Mouse (Mus musculus): ENCODE measurements around the gene Farsb. TPM values are rescaled to one million over a fixed set of nuclear protein-coding genes. Genes with fewer than 3 reads are reported as not detected.

Gene Farsb
- polyA plus RNA-seq, 2 experiments, result 38.6 to 111 TPM

DNA sequence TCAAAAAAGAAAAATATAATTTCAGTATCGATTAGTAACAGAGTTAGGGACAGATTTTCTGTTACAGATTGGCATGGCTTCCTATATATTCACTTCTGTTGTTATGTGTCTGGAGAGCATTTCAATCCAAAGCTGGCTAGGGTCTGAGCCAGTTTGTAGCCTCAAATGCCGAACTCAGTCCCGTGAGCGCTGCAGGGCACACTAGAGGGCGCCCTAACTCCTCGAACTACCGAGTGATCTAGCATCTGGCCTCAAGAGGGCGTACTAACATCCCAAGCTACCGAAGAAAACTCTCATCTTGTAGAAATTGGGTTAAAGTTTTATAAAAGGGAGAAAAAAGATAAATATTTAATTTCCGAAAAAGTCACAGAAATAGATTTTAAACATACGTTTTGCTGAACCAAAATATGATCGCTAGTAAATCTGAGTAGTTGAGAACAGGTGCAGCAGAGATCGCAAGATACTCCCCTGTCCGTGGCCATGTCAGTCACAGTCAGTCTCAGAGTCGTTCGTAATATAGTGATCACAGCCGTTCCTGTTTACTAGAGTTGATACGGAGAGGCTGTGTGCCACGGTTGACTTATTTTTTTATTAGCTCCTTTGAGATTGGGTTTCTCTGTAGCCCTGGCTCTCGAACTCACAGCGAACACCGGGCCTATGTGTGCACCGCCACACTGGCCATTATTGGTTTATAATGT lies 36.6 kb upstream of the Farsb start:
- no peaks in the 10 kb centered on the region for H3K27me3 ChIP-seq (ENCODE audit: control insufficient read depth, insufficient read depth, low read length)
- H3K4me3 ChIP-seq (ENCODE audit: insufficient read depth in 1 of 2, low read depth in 2 of 2, low read length in 2 of 2), result no peak overlapping the region
- peak in 2 of 3 experiments; percentile 15 to 16 for DNase-seq (ENCODE audit: low read depth in 3 of 3, low spot score in 3 of 3)
- no peaks in the 10 kb centered on the region for H3K4me1 ChIP-seq (replicated peaks; ENCODE audit: control insufficient read depth in 2 of 2, insufficient read depth in 2 of 2, low read length in 1 of 2)
- H3K9ac ChIP-seq (replicated peaks), result no peak overlapping the region
- no peaks in the 10 kb centered on the region for H3K9me3 ChIP-seq (ENCODE audit: control insufficient read depth, low read length)
- 44% methylated on average over 23 of the region's 23 CpGs for WGBS (ENCODE audit: insufficient replicate concordance)
- H3K36me3 ChIP-seq (replicated peaks; ENCODE audit: control insufficient read depth, insufficient read depth, low read depth), result no peaks in the 10 kb centered on the region
- H3K27ac ChIP-seq, result no peak overlapping the region
- no peak overlapping the region for H3K4me2 ChIP-seq (ENCODE audit: low read depth)
- TF ChIP-seq CTCF (IDR thresholded peaks at IDR 0.05; ENCODE audit: low read depth) (peak; percentile 90), EP300 (IDR thresholded peaks at IDR 0.05; ENCODE audit: low read depth) (no peak)
- no peak for ATAC-seq (ENCODE audit: insufficient read depth)

DNA sequence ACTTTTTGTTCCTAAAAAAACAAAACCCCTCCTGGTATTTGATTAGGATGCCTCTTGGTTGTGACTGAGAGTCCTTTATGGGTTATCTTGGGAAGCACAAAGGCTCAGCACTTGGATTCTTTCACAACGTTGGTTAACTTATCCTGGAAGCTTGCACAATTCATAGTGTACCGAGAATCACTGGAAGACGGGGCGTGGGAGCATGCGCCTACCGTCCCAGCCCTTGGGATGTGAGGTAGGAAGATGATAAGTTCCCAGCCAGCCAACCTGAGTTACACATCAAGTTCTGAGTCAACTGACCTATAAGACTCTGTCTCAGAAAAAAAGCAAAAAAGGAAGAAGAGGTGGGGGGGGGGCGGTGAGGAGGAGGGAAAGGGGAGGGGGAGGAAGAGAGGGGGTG lies 30.2 kb upstream of the Farsb start:
- Histone ChIP-seq H3K4me2 (ENCODE audit: low read depth) (no peak overlapping the region), H3K9me3 (ENCODE audit: control insufficient read depth, low read length) (no peaks in the 10 kb centered on the region), H3K36me3 (replicated peaks; ENCODE audit: control insufficient read depth, insufficient read depth, low read depth) (no peaks in the 10 kb centered on the region), H3K27ac (no peak overlapping the region), H3K9ac (replicated peaks) (no peak overlapping the region), H3K27me3 (ENCODE audit: control insufficient read depth, insufficient read depth, low read length) (no peaks in the 10 kb centered on the region), H3K4me1 (replicated peaks; ENCODE audit: control insufficient read depth in 2 of 2, insufficient read depth in 2 of 2, low read length in 1 of 2) (no peaks in the 10 kb centered on the region), H3K4me3 (ENCODE audit: insufficient read depth in 1 of 2, low read depth in 2 of 2, low read length in 2 of 2) (no peak overlapping the region)
- WGBS (ENCODE audit: insufficient replicate concordance), result 71% methylated on average over 6 of the region's 7 CpGs
- no peak for TF ChIP-seq CTCF (IDR thresholded peaks at IDR 0.05; ENCODE audit: low read depth)
- no peak for TF ChIP-seq EP300 (IDR thresholded peaks at IDR 0.05; ENCODE audit: low read depth)
- no peak for ATAC-seq (ENCODE audit: insufficient read depth)
- DNase-seq (ENCODE audit: low read depth in 3 of 3, low spot score in 3 of 3), result no peak

DNA sequence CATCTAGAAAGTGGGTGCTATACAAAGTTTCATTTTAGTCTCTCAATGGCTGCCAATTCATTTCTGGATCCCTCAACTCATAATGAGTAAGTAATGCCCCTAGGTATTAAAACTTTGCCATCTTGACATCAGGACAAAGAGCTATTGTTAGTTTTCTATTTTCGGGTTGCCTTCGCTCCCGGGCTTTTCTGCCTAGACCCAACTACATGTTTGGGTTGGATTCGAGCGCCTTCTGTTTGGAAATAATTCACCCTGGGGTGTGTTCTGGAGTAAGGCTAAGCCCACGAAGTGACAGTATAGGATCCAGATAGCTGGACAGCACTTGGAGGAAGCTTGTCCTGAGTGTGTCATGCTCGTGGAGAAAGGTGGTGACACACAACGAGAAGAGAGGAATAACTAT lies 24.1 kb upstream of the Farsb start:
- DNase-seq (ENCODE audit: low read depth in 3 of 3, low spot score in 3 of 3) (no peak), ATAC-seq (ENCODE audit: insufficient read depth) (no peak)
- Histone ChIP-seq H3K9me3 (ENCODE audit: control insufficient read depth, low read length) (no peaks in the 10 kb centered on the region), H3K36me3 (replicated peaks; ENCODE audit: control insufficient read depth, insufficient read depth, low read depth) (no peaks in the 10 kb centered on the region), H3K27ac (no peak overlapping the region), H3K9ac (replicated peaks) (no peak overlapping the region), H3K4me3 (ENCODE audit: insufficient read depth in 1 of 2, low read depth in 2 of 2, low read length in 2 of 2) (no peak overlapping the region), H3K4me2 (ENCODE audit: low read depth) (no peak overlapping the region), H3K27me3 (ENCODE audit: control insufficient read depth, insufficient read depth, low read length) (peaks cover 4% of the 10 kb centered on the region; the same call in 1 of the 2 replicates), H3K4me1 (replicated peaks; ENCODE audit: control insufficient read depth in 2 of 2, insufficient read depth in 2 of 2, low read length in 1 of 2) (no peaks in the 10 kb centered on the region)
- TF ChIP-seq EP300 (IDR thresholded peaks at IDR 0.05; ENCODE audit: low read depth) (no peak), CTCF (IDR thresholded peaks at IDR 0.05; ENCODE audit: low read depth) (no peak)
- WGBS (ENCODE audit: insufficient replicate concordance), result 57% methylated on average over 8 of the region's 8 CpGs

DNA sequence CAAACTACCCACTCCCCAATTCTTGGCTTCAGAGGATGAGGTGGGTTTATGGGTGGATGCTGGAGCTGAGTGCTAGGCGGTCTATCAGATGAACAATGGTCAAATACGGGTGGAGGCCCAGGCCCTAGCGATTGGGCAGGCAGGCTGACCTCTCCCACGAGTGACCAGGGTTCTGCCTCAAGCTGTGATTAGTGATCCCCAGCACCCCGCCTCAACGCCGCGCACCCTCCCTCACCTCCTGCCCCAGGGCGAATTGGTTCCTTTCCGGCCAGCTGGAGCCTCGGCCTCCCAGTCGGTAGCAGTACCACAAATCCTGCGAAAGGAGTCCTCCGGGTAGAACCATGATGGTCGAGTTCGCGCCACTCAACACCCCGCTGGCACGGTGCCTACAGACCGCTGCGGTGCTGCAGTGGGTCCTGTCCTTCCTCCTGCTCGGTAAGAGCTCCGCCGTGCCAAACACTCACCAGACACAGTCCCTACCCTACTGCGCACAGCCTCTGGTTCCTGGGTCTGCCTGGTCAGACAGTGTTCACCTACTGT lies 23.0 kb upstream of the Farsb start, which contains the start of gene BC035947:
Gene BC035947, minus strand, starts transcription at position 538 of the 540 bp plus-strand sequence.
- ATAC-seq (ENCODE audit: insufficient read depth) (no peak), DNase-seq (ENCODE audit: low read depth in 3 of 3, low spot score in 3 of 3) (no peak)
- Histone ChIP-seq H3K9me3 (ENCODE audit: control insufficient read depth, low read length) (no peaks in the 10 kb centered on the region), H3K9ac (replicated peaks) (no peak within 1 kb of the TSS), H3K36me3 (replicated peaks; ENCODE audit: control insufficient read depth, insufficient read depth, low read depth) (no peaks in the 10 kb centered on the region), H3K4me2 (ENCODE audit: low read depth) (no peak within 1 kb of the TSS), H3K4me1 (replicated peaks; ENCODE audit: control insufficient read depth in 2 of 2, insufficient read depth in 2 of 2, low read length in 1 of 2) (no peaks in the 10 kb centered on the region), H3K27ac (no peak within 1 kb of the TSS), H3K4me3 (ENCODE audit: insufficient read depth in 1 of 2, low read depth in 2 of 2, low read length in 2 of 2) (no peak within 1 kb of the TSS), H3K27me3 (ENCODE audit: control insufficient read depth, insufficient read depth, low read length) (peaks cover 4% of the 10 kb centered on the region; the same call in 1 of the 2 replicates)
- WGBS (ENCODE audit: insufficient replicate concordance), result 6% methylated on average over 25 of the region's 25 CpGs
- TF ChIP-seq CTCF (IDR thresholded peaks at IDR 0.05; ENCODE audit: low read depth), result no peak

- 50% methylated on average over 5 of the region's 5 CpGs for WGBS (ENCODE audit: insufficient replicate concordance)
- no peak within 1 kb of the TSS for H3K4me3 ChIP-seq (ENCODE audit: insufficient read depth in 1 of 2, low read depth in 2 of 2, low read length in 2 of 2)
- no peak for ATAC-seq (ENCODE audit: insufficient read depth)
Measured at GRCm38 (mm10) chr1:78510862-78511261, 22.2 kb upstream of the Farsb start, which contains the start of gene Mogat1. Gene Mogat1, plus strand, starts transcription at chr1:78510991.

More at GRCm38 (mm10) chr1:78510862-78511261, 22.2 kb upstream of the Farsb start, which contains the start of gene Mogat1:
- Histone ChIP-seq H3K36me3 (replicated peaks; ENCODE audit: control insufficient read depth, insufficient read depth, low read depth) (no peaks in the 10 kb centered on the region), H3K4me2 (ENCODE audit: low read depth) (no peak within 1 kb of the TSS), H3K27me3 (ENCODE audit: control insufficient read depth, insufficient read depth, low read length) (peaks cover 4% of the 10 kb centered on the region; the same call in 1 of the 2 replicates), H3K9me3 (ENCODE audit: control insufficient read depth, low read length) (no peaks in the 10 kb centered on the region), H3K4me1 (replicated peaks; ENCODE audit: control insufficient read depth in 2 of 2, insufficient read depth in 2 of 2, low read length in 1 of 2) (no peaks in the 10 kb centered on the region), H3K9ac (replicated peaks) (no peak within 1 kb of the TSS), H3K27ac (no peak within 1 kb of the TSS)
- TF ChIP-seq EP300 (IDR thresholded peaks at IDR 0.05; ENCODE audit: low read depth), result no peak
- no peak for TF ChIP-seq CTCF (IDR thresholded peaks at IDR 0.05; ENCODE audit: low read depth)
- DNase-seq (ENCODE audit: low read depth in 3 of 3, low spot score in 3 of 3), result no peak

Measured in liver, embryonic 14.5 days (tissue).